ENCODE assay signal across 14 mouse cellular contexts in genomic region chr2:124971826-124972749, GRCm38 (mm10).
DNase-seq lines count a peak whose midpoint lies in the region; ATAC-seq and TF ChIP-seq lines count a peak whose summit lies in the region.
"Had no signal": no experiment of that assay in that cellular context is flagged by ENCODE, and none has a peak within 500 bp of the region (broad histone marks: within the 10 kb centered on the region; RNA-seq: fewer than 3 reads in every experiment).

No protein-coding gene starts in this region.

- ATAC-seq in midbrain, embryonic 11.5 days (ENCODE audit: low FRiP score): peak; percentile 68
- peak; percentile 64 for ATAC-seq in hindbrain, embryonic 12.5 days (ENCODE audit: low FRiP score)
- no peak; the same call in 1 of the 2 replicates for ATAC-seq in kidney, postnatal 0 days (replicated peaks; ENCODE audit: low FRiP score, low read depth)
- ATAC-seq in monocyte, adult 5-6 weeks (replicated peaks; ENCODE audit: insufficient number of reproducible peaks, low FRiP score, low TSS enrichment, poor library complexity, severe bottlenecking): no peak

- no peak overlapping the region for H3K4me3 ChIP-seq in midbrain, embryonic 11.5 days (ENCODE audit: low read depth, low read length)
- H3K4me3 ChIP-seq in midbrain, embryonic 10.5 days: no peak overlapping the region
- no peak overlapping the region for H3K4me3 ChIP-seq in hindbrain, embryonic 12.5 days
- no peak overlapping the region for H3K4me3 ChIP-seq in kidney, postnatal 0 days (replicated peaks; ENCODE audit: low read depth, low read length)

- H3K4me2 ChIP-seq in midbrain, embryonic 11.5 days: no peak overlapping the region
- H3K4me2 ChIP-seq in hindbrain, embryonic 12.5 days (replicated peaks): no peak overlapping the region; the same call in 1 of the 2 replicates
- H3K4me2 ChIP-seq in kidney, postnatal 0 days (ENCODE audit: low read length): peak overlapping the region; percentile 9

- no peaks in the 10 kb centered on the region for H3K27me3 ChIP-seq in midbrain, embryonic 11.5 days (ENCODE audit: control insufficient read depth, insufficient read depth, low read length)
- H3K27me3 ChIP-seq in midbrain, embryonic 10.5 days (ENCODE audit: low read depth, poor library complexity, severe bottlenecking): no peaks in the 10 kb centered on the region
- 0 out of 2 replicates have a peak, but pooled peaks cover 5% of the 10 kb centered on the region for H3K27me3 ChIP-seq in hindbrain, embryonic 12.5 days
- H3K27me3 ChIP-seq in kidney, postnatal 0 days (ENCODE audit: insufficient read depth, low read length): no peaks in the 10 kb centered on the region
- H3K27me3 ChIP-seq: CH12.LX had no signal

- no peak for TF ChIP-seq CTCF in kidney, postnatal 0 days (IDR thresholded peaks at IDR 0.05; ENCODE audit: low read depth)

- peak; percentile 82 for DNase-seq in midbrain, embryonic 11.5 days (ENCODE audit: low spot score, missing footprints)
- no peak for DNase-seq in midbrain, embryonic 10.5 days (ENCODE audit: low spot score)
- DNase-seq in kidney, postnatal 0 days (ENCODE audit: low spot score): peak; percentile 48
- peak; percentile 6 for DNase-seq in retina, postnatal 7 days (ENCODE audit: low read depth, low spot score)
- DNase-seq in gastrocnemius, postnatal 10 days: no peak
- DNase-seq in yolk sac, embryonic 10.5 days (ENCODE audit: low spot score): no peak
- DNase-seq: cerebellum, postnatal 10 days; gastrocnemius, postnatal 14 days; heart, postnatal 10 days; layer of hippocampus, adult 9-11 months; left cerebral cortex, postnatal 4 days had no signal

- no peaks in the 10 kb centered on the region for H3K36me3 ChIP-seq in midbrain, embryonic 11.5 days (ENCODE audit: control insufficient read depth, insufficient read depth, low read length)
- no peaks in the 10 kb centered on the region for H3K36me3 ChIP-seq in midbrain, embryonic 10.5 days
- no peaks in the 10 kb centered on the region for H3K36me3 ChIP-seq in hindbrain, embryonic 12.5 days
- no peaks in the 10 kb centered on the region for H3K36me3 ChIP-seq in kidney, postnatal 0 days (ENCODE audit: insufficient read depth, low read length)

- H3K27ac ChIP-seq in midbrain, embryonic 11.5 days (ENCODE audit: low read depth, low read length): no peak overlapping the region
- no peak overlapping the region for H3K27ac ChIP-seq in midbrain, embryonic 10.5 days (replicated peaks)
- H3K27ac ChIP-seq in hindbrain, embryonic 12.5 days: peak overlapping the region; percentile 62
- H3K27ac ChIP-seq in kidney, postnatal 0 days: peak overlapping the region; percentile 3; the same call in 1 of the 2 replicates

- no peaks in the 10 kb centered on the region for H3K4me1 ChIP-seq in midbrain, embryonic 11.5 days (ENCODE audit: control insufficient read depth, insufficient read depth, low read length)
- peaks cover 8% of the 10 kb centered on the region for H3K4me1 ChIP-seq in midbrain, embryonic 10.5 days
- H3K4me1 ChIP-seq in hindbrain, embryonic 12.5 days: peaks cover 8% of the 10 kb centered on the region
- H3K4me1 ChIP-seq in kidney, postnatal 0 days (replicated peaks; ENCODE audit: insufficient read depth, low read length): 0 out of 2 replicates have a peak, but pooled peaks cover 3% of the 10 kb centered on the region

- H3K9me3 ChIP-seq in midbrain, embryonic 11.5 days (ENCODE audit: control insufficient read depth, low read length): no peaks in the 10 kb centered on the region
- no peaks in the 10 kb centered on the region for H3K9me3 ChIP-seq in midbrain, embryonic 10.5 days (replicated peaks)
- no peaks in the 10 kb centered on the region for H3K9me3 ChIP-seq in hindbrain, embryonic 12.5 days (replicated peaks)
- H3K9me3 ChIP-seq in kidney, postnatal 0 days (replicated peaks; ENCODE audit: low read length): no peaks in the 10 kb centered on the region

- H3K9ac ChIP-seq in midbrain, embryonic 11.5 days (ENCODE audit: low read length): no peak overlapping the region
- H3K9ac ChIP-seq in hindbrain, embryonic 12.5 days: no peak overlapping the region
- no peak overlapping the region for H3K9ac ChIP-seq in kidney, postnatal 0 days (ENCODE audit: low read depth, low read length)

- WGBS in midbrain, embryonic 11.5 days: 45% methylated on average over 17 of the region's 17 CpGs
- 55% methylated on average over 17 of the region's 17 CpGs for WGBS in midbrain, embryonic 10.5 days
- WGBS in hindbrain, embryonic 12.5 days: 46% methylated on average over 17 of the region's 17 CpGs
- WGBS in kidney, postnatal 0 days: 29% methylated on average over 17 of the region's 17 CpGs

Comparison
In these comparisons a context has a peak if more than half of its experiments do, and no peak if none do; other contexts are left out.
1. DNase-seq: peak in midbrain, embryonic 11.5 days (single experiment), kidney, postnatal 0 days (single experiment) and retina, postnatal 7 days (single experiment); none in midbrain, embryonic 10.5 days (single experiment), gastrocnemius, postnatal 10 days (single experiment) and yolk sac, embryonic 10.5 days (single experiment).
2. ATAC-seq: peak in midbrain, embryonic 11.5 days (single experiment) and hindbrain, embryonic 12.5 days (single experiment); none in kidney, postnatal 0 days (single experiment) and monocyte, adult 5-6 weeks (single experiment).
3. H3K27ac ChIP-seq: peak in hindbrain, embryonic 12.5 days (single experiment) and kidney, postnatal 0 days (single experiment); none in midbrain, embryonic 11.5 days (single experiment) and midbrain, embryonic 10.5 days (single experiment).